Mouse (Mus musculus) bone marrow macrophage, adult 2 months (primary cell): ENCODE results near the gene Slc15a1.

Source experiments
- CTCF ChIP-seq: IDR thresholded peaks from 2 replicates; pipeline ENCODE4 v1.5.1; 2012; ENCODE audit warnings: low read depth, mild to moderate bottlenecking, low read length, moderate library complexity
- POLR2A ChIP-seq: IDR thresholded peaks from 2 replicates; pipeline ENCODE4 v1.6.1; 2012; ENCODE audit warnings: mild to moderate bottlenecking, low read depth, low read length, borderline replicate concordance

GRCm38 (mm10) chr14:121494238-121494637, 10.8 kb downstream of the Slc15a1 start:
- TF ChIP-seq CTCF (no peak), POLR2A (no peak)
